Mouse (Mus musculus) ovary, postnatal 10 days (tissue): ENCODE results near the gene Krtap4-9.
"Not testable (repeated sequence)": the region's sequence is repeated elsewhere in the genome, so short reads cannot be mapped to it uniquely, and the experiment has no call there.

ENCODE experiments used
- DNase-seq: peaks from one replicate; pipeline ENCODE4 v3.0.0; 2022; ENCODE audit warnings: low spot score

Gene Krtap4-9

GRCm38 (mm10) chr11:99784900-99785299, at the start of gene Krtap4-9:
Gene Krtap4-9 (plus strand): TSS chr11:99785200.
- DNase-seq = not testable (repeated sequence)

GRCm38 (mm10) chr11:99743985-99744384, 41.0 kb upstream of the Krtap4-9 start:
- DNase-seq = no peak

GRCm38 (mm10) chr11:99758877-99759276, 26.1 kb upstream of the Krtap4-9 start:
- no peak for DNase-seq

- no peak for DNase-seq
These were observed 16.6 kb upstream of the Krtap4-9 start for GRCm38 (mm10) chr11:99768410-99768809.

- not testable (repeated sequence) for DNase-seq
These were observed 12.2 kb upstream of the Krtap4-9 start, which contains the start of gene Gm11595 for GRCm38 (mm10) chr11:99772813-99773212. Gene Gm11595 (minus strand): TSS chr11:99772913.

GRCm38 (mm10) chr11:99778401-99778800, 6.6 kb upstream of the Krtap4-9 start:
- DNase-seq = no peak

- no peak for DNase-seq
These were observed 4.4 kb upstream of the Krtap4-9 start, which contains the start of gene Krtap4-8 for GRCm38 (mm10) chr11:99780604-99781003. Gene Krtap4-8 (minus strand): TSS chr11:99780704.

GRCm38 (mm10) chr11:99793367-99793766, 8.4 kb downstream of the Krtap4-9 start, which contains the start of gene Gm11596:
Gene Gm11596 (minus strand): TSS chr11:99793467.
- DNase-seq = no peak

GRCm38 (mm10) chr11:99798832-99799231, 13.8 kb downstream of the Krtap4-9 start, which contains the start of gene Gm11569:
Gene Gm11569 (minus strand): TSS chr11:99798932.
- not testable (repeated sequence) for DNase-seq

GRCm38 (mm10) chr11:99804346-99804745, 19.3 kb downstream of the Krtap4-9 start, which contains the start of gene Gm11554:
Gene Gm11554 (minus strand): TSS chr11:99804446.
- DNase-seq = not testable (repeated sequence)

- DNase-seq = not testable (repeated sequence)
These were observed 24.8 kb downstream of the Krtap4-9 start, which contains the start of gene Krtap4-13 for GRCm38 (mm10) chr11:99809792-99810191. Gene Krtap4-13 (minus strand): TSS chr11:99809892.

- not testable (repeated sequence) for DNase-seq
These were observed 30.6 kb downstream of the Krtap4-9 start, which contains the start of gene Gm11564 for GRCm38 (mm10) chr11:99815566-99815965. Gene Gm11564 (minus strand): TSS chr11:99815666.
